Mouse (Mus musculus): ENCODE results near the gene Dhrs3.

The Dhrs3 gene

GRCm38 (mm10) chr4:144940796-144941462 lies 48.3 kb downstream of the Dhrs3 start:
- DNase-seq = no peak

GRCm38 (mm10) chr4:144942433-144942832 lies 49.8 kb downstream of the Dhrs3 start:
- DNase-seq = no peak

- DNase-seq = no peak
Measured at GRCm38 (mm10) chr4:144943273-144943672, 50.6 kb downstream of the Dhrs3 start.

- DNase-seq = no peak
Measured at GRCm38 (mm10) chr4:144947738-144948390, 55.2 kb downstream of the Dhrs3 start.

- DNase-seq = peak; percentile 41 to 49
Measured at GRCm38 (mm10) chr4:144949441-144950326, 57.1 kb downstream of the Dhrs3 start.

GRCm38 (mm10) chr4:144950327-144950711 lies 57.7 kb downstream of the Dhrs3 start:
- DNase-seq = no peak

GRCm38 (mm10) chr4:144950883-144951282 lies 58.3 kb downstream of the Dhrs3 start:
- DNase-seq = no peak

- DNase-seq = no peak
Measured at GRCm38 (mm10) chr4:144951859-144952258, 59.2 kb downstream of the Dhrs3 start.

- no peak for DNase-seq
Measured at GRCm38 (mm10) chr4:144953421-144953820, 60.8 kb downstream of the Dhrs3 start.

- DNase-seq = no peak
Measured at GRCm38 (mm10) chr4:144955863-144956262, 63.2 kb downstream of the Dhrs3 start.

- DNase-seq = no peak
Measured at GRCm38 (mm10) chr4:144956293-144956692, 63.7 kb downstream of the Dhrs3 start.

- no peak for DNase-seq
Measured at GRCm38 (mm10) chr4:144957186-144957585, 64.6 kb downstream of the Dhrs3 start.

GRCm38 (mm10) chr4:144957721-144958120 lies 65.1 kb downstream of the Dhrs3 start:
- DNase-seq = no peak

GRCm38 (mm10) chr4:144960188-144960904 lies 67.7 kb downstream of the Dhrs3 start:
- DNase-seq = no peak

- no peak for DNase-seq
Measured at GRCm38 (mm10) chr4:144961232-144961631, 68.6 kb downstream of the Dhrs3 start.

- DNase-seq = no peak
Measured at GRCm38 (mm10) chr4:144961696-144962095, 69.1 kb downstream of the Dhrs3 start.

- DNase-seq = no peak
Measured at GRCm38 (mm10) chr4:144965255-144965654, 72.6 kb downstream of the Dhrs3 start.

GRCm38 (mm10) chr4:144968371-144968770 lies 75.7 kb downstream of the Dhrs3 start:
- no peak for DNase-seq

GRCm38 (mm10) chr4:144969030-144969429 lies 76.4 kb downstream of the Dhrs3 start:
- no peak for DNase-seq

GRCm38 (mm10) chr4:144971048-144971447 lies 78.4 kb downstream of the Dhrs3 start:
- DNase-seq = no peak

- peak; percentile 74 to 75 for DNase-seq
Measured at GRCm38 (mm10) chr4:144972948-144973720, 80.5 kb downstream of the Dhrs3 start.

GRCm38 (mm10) chr4:144974458-144974857 lies 81.8 kb downstream of the Dhrs3 start:
- no peak for DNase-seq
